Mouse (Mus musculus): ENCODE results near the gene Bicd2.

GRCm38 (mm10) chr13:49311642-49312041 lies 29.7 kb upstream of the Bicd2 start:
- TF ChIP-seq CTCF (IDR thresholded peaks at IDR 0.05; ENCODE audit: borderline replicate concordance, insufficient read depth, low read length) (no peak), POLR2A (IDR thresholded peaks at IDR 0.05; ENCODE audit: low read depth, low read length) (no peak)

All from embryonic fibroblast, embryonic 13.5 days (primary cell).